Mouse (Mus musculus) lung, postnatal 0 days (tissue): ENCODE measurements around the gene Cep63.

Experiments used
- CTCF ChIP-seq: IDR thresholded peaks from 2 replicates; pipeline ENCODE4 v1.5.1; 2016; ENCODE audit warnings: antibody characterized with exemption, mild to moderate bottlenecking
- EP300 ChIP-seq: IDR thresholded peaks from 2 replicates; pipeline ENCODE4 v1.6.1; 2016; ENCODE audit warnings: antibody characterized with exemption, mild to moderate bottlenecking, control low read depth

- no peak for TF ChIP-seq CTCF
- TF ChIP-seq EP300: no peak
These were observed 24.7 kb downstream of the Cep63 start for GRCm38 (mm10) chr9:102601666-102602065.
